Mouse (Mus musculus) liver, embryonic 13.5 days (tissue): ENCODE data around the gene Rab4a. TPM values are rescaled to one million over a fixed set of nuclear protein-coding genes. Genes with fewer than 3 reads are reported as not detected.

Source experiments
- ATAC-seq: fragments of 200-750 bp; cut with Nextera tagmentation; 2 replicates; pipeline ENCODE4 v1.8.0; 2017; ENCODE audit warnings: low read depth, mild to moderate bottlenecking, moderate number of reproducible peaks, moderate library complexity
- DNase-seq: peaks from one replicate; pipeline ENCODE4 v3.0.0; 2022
- H3K27ac ChIP-seq: fragments of 300-500 bp; sonication (generic); 2 replicates; pipeline ENCODE4 v1.5.1; 2015; ENCODE audit warnings: moderate library complexity, mild to moderate bottlenecking, inconsistent platforms
- H3K27me3 ChIP-seq: fragments of 300-500 bp; sonication (generic); 2 replicates; pipeline ENCODE4 v1.6.1; 2015; ENCODE audit warnings: mild to moderate bottlenecking, inconsistent platforms
- H3K36me3 ChIP-seq: fragments of 300-500 bp; sonication (generic); 2 replicates; pipeline ENCODE4 v1.6.1; 2015; ENCODE audit warnings: mild to moderate bottlenecking, inconsistent platforms
- H3K4me1 ChIP-seq: fragments of 300-500 bp; sonication (generic); replicated peaks from 2 replicates; pipeline ENCODE4 v1.6.1; 2015; ENCODE audit warnings: inconsistent platforms
- H3K4me2 ChIP-seq: fragments of 300-500 bp; sonication (generic); 2 replicates; pipeline ENCODE4 v1.6.1; 2015; ENCODE audit warnings: inconsistent platforms, mild to moderate bottlenecking, moderate library complexity
- H3K4me3 ChIP-seq: fragments of 300-500 bp; sonication (generic); replicated peaks from 2 replicates; pipeline ENCODE4 v1.5.1; 2015; ENCODE audit warnings: mild to moderate bottlenecking, inconsistent platforms
- H3K9ac ChIP-seq: fragments of 300-500 bp; sonication (generic); 2 replicates; pipeline ENCODE4 v1.6.1; 2015; ENCODE audit warnings: mild to moderate bottlenecking, inconsistent platforms
- H3K9me3 ChIP-seq: fragments of 300-500 bp; sonication (generic); replicated peaks from 2 replicates; pipeline ENCODE4 v1.6.1; 2016; ENCODE audit warnings: inconsistent platforms
- WGBS: fragments of 180-500 bp; shearing (Covaris S2); methylation state at CpG from one replicate; pipeline ENCODE4 v1.1.7; 2015; ENCODE audit not compliant: insufficient replicate concordance; 5-methylcytosine and 5-hydroxymethylcytosine counted together
- polyA plus RNA-seq: library from polyadenylated mRNA; unstranded; fragments of >200 nt; fragmentation: Nextera tagmentation; extraction: Ambion mirVana; gene quantifications from 2 replicates; pipeline ENCODE4 v1.2.1, GENCODE M21; 2015

Gene Rab4a
- polyA plus RNA-seq, 1 experiment from 2014 or later, result 30.8 TPM

DNA sequence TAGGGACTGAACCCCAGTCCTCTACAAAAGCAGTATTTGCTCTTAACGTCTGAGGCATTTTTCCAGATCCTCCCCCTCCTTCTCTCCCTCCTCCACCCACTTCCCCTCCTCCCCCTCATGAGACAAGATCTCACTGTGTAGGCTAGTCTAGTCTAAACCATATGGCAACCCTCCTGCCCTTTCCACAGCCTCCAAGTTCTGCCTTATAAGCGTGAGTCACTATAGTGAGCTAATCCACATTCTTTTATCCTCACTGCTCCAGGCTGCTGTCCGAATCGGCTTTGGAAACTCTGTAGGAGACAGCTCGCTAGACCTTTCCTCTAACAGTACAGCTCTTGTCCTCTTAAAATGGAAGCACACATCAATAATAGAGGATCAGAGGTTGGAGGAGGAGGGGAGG, 61.2 kb downstream of the Rab4a start:
- Histone ChIP-seq H3K4me1 (no peaks in the 10 kb centered on the region), H3K9ac (no peak overlapping the region), H3K36me3 (no peaks in the 10 kb centered on the region), H3K4me3 (no peak overlapping the region), H3K27me3 (peaks cover 41% of the 10 kb centered on the region), H3K27ac (no peak overlapping the region), H3K9me3 (no peaks in the 10 kb centered on the region), H3K4me2 (no peak overlapping the region)
- ATAC-seq (no peak), DNase-seq (no peak)
- 38% methylated on average over 5 of the region's 5 CpGs for WGBS

- no peak overlapping the region for H3K4me3 ChIP-seq
- no peak overlapping the region for H3K9ac ChIP-seq
- H3K9me3 ChIP-seq, result no peaks in the 10 kb centered on the region
- ATAC-seq (no peak), DNase-seq (no peak)
- no peaks in the 10 kb centered on the region for H3K4me1 ChIP-seq
- 69% methylated on average over 9 of the region's 9 CpGs for WGBS
- no peaks in the 10 kb centered on the region for H3K36me3 ChIP-seq
- H3K4me2 ChIP-seq, result no peak overlapping the region
- H3K27ac ChIP-seq, result no peak overlapping the region
- H3K27me3 ChIP-seq, result peaks cover 4% of the 10 kb centered on the region; the same call in 1 of the 2 replicates
These were observed 66.3 kb downstream of the Rab4a start for GRCm38 (mm10) chr8:123872048-123872447.

- H3K4me3 ChIP-seq, result no peak overlapping the region
- no peak overlapping the region for H3K9ac ChIP-seq
- no peak overlapping the region for H3K27ac ChIP-seq
- no peaks in the 10 kb centered on the region for H3K36me3 ChIP-seq
- no peak overlapping the region for H3K4me2 ChIP-seq
- no peaks in the 10 kb centered on the region for H3K4me1 ChIP-seq
- no peak for ATAC-seq
- no peaks in the 10 kb centered on the region for H3K9me3 ChIP-seq
- WGBS, result 57% methylated on average over 6 of the region's 6 CpGs
- DNase-seq, result no peak
- H3K27me3 ChIP-seq, result no peaks in the 10 kb centered on the region
These were observed 67.6 kb downstream of the Rab4a start for GRCm38 (mm10) chr8:123873364-123873763.

- no peak overlapping the region for H3K27ac ChIP-seq
- H3K36me3 ChIP-seq, result no peaks in the 10 kb centered on the region
- no peaks in the 10 kb centered on the region for H3K27me3 ChIP-seq
- no peak overlapping the region for H3K4me2 ChIP-seq
- H3K9me3 ChIP-seq, result no peaks in the 10 kb centered on the region
- no peak overlapping the region for H3K9ac ChIP-seq
- no peak for ATAC-seq
- H3K4me3 ChIP-seq, result no peak overlapping the region
- H3K4me1 ChIP-seq, result no peaks in the 10 kb centered on the region
- no peak for DNase-seq
- 68% methylated on average over 11 of the region's 11 CpGs for WGBS
These were observed 68.5 kb downstream of the Rab4a start for GRCm38 (mm10) chr8:123874324-123874723.

DNA sequence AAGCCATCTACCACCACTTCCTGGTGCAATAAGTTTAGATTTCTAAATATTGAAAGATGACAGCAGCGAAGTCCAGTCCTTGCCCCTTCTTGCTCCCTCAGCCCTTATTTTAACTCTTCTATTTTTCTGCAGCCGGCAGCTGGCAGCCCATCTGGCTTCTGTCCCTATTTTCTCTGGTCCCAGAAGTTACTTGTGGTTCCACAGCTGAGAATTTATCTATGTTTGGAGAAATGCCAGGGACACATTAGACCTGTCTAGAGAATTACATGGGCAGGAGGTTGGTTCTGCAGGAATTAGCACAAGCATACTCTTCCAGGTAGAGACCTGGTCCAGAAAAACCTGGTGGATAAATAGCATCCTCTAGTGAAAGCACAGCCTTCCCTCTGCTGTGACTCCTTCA, 72.1 kb downstream of the Rab4a start:
- Histone ChIP-seq H3K4me2 (no peak overlapping the region), H3K36me3 (no peaks in the 10 kb centered on the region), H3K4me3 (no peak overlapping the region), H3K9ac (no peak overlapping the region), H3K9me3 (no peaks in the 10 kb centered on the region), H3K27ac (no peak overlapping the region), H3K4me1 (no peaks in the 10 kb centered on the region), H3K27me3 (peaks cover 3% of the 10 kb centered on the region; the same call in 1 of the 2 replicates)
- ATAC-seq (no peak), DNase-seq (no peak)
- 59% methylated on average over 2 of the region's 2 CpGs for WGBS

GRCm38 (mm10) chr8:123880271-123880670, 74.5 kb downstream of the Rab4a start:
- H3K4me1 ChIP-seq, result no peaks in the 10 kb centered on the region

DNA sequence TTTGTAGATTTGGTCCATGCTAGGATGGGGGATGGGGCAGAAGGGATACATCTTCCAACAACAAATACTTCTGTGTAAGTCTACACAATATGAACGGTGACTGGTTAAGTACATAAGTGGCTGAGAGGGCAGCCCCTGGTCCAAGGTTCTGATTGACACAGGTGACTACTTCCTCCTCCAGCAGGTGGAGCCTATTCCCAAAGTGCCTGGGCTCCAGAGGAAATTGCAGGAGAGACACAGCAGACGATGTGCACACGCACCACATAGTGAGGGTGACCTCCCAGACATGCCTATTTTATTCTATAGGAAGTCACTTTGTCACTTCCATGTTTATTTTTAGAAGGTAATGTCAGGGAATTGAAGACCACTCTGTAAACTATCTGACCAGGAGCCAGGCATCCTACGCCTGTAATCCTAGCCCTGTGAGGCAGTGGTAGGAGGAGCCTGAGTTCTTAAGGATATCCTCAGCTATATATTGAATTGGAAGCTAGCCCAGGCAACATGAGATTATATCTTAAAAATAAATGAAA, 75.1 kb downstream of the Rab4a start:
- Histone ChIP-seq H3K27me3 (peaks cover 32% of the 10 kb centered on the region), H3K36me3 (no peaks in the 10 kb centered on the region), H3K9me3 (no peaks in the 10 kb centered on the region), H3K4me3 (no peak overlapping the region), H3K9ac (no peak overlapping the region), H3K4me2 (no peak overlapping the region), H3K27ac (no peak overlapping the region), H3K4me1 (no peaks in the 10 kb centered on the region)
- WGBS, result 34% methylated on average over 4 of the region's 4 CpGs
- ATAC-seq (no peak), DNase-seq (no peak)

More at GRCm38 (mm10) chr8:123880271-123880670, 74.5 kb downstream of the Rab4a start:
- Histone ChIP-seq H3K4me3 (no peak overlapping the region), H3K36me3 (no peaks in the 10 kb centered on the region), H3K9ac (no peak overlapping the region), H3K4me2 (no peak overlapping the region), H3K9me3 (no peaks in the 10 kb centered on the region), H3K27ac (no peak overlapping the region), H3K27me3 (peaks cover 26% of the 10 kb centered on the region)
- no peak for DNase-seq
- no peak for ATAC-seq
- 47% methylated on average over 10 of the region's 10 CpGs for WGBS

GRCm38 (mm10) chr8:123882412-123882811, 76.6 kb downstream of the Rab4a start:
- Histone ChIP-seq H3K9ac (no peak overlapping the region), H3K36me3 (no peaks in the 10 kb centered on the region), H3K9me3 (no peaks in the 10 kb centered on the region), H3K4me1 (no peaks in the 10 kb centered on the region), H3K4me2 (no peak overlapping the region), H3K27me3 (peaks cover 47% of the 10 kb centered on the region), H3K27ac (no peak overlapping the region), H3K4me3 (no peak overlapping the region)
- ATAC-seq, result no peak
- 58% methylated on average over 2 of the region's 2 CpGs for whole genome bisulfite sequencing
- DNase-seq, result no peak

DNA sequence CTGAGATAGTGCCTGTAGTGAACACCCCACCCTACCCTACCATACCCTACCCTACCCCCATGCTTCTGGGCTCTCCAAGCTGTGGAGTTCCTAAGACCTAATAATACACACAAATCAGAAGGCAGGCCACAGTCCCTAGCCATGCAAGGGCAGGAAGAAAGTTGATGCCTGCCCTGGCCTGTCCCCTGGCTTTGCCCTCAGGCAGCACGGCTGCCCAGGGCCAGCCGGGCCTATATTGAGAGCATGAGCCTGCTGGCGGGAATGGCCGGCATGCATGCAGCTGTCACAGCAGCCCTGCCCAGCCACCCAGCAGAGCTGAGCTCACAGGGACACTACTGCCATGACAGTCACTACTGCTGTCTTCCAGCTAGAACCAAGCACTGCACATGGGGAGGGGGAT, 77.3 kb downstream of the Rab4a start:
- no peak overlapping the region for H3K9ac ChIP-seq
- no peak overlapping the region for H3K4me3 ChIP-seq
- no peaks in the 10 kb centered on the region for H3K9me3 ChIP-seq
- H3K36me3 ChIP-seq, result no peaks in the 10 kb centered on the region
- peaks cover 48% of the 10 kb centered on the region for H3K27me3 ChIP-seq
- no peak overlapping the region for H3K4me2 ChIP-seq
- no peak overlapping the region for H3K27ac ChIP-seq
- 87% methylated on average over 4 of the region's 4 CpGs for WGBS
- ATAC-seq (no peak), DNase-seq (no peak)
- H3K4me1 ChIP-seq, result no peaks in the 10 kb centered on the region

Other genes starting within 250 kb of the Rab4a start
- gene Rhou, start 152.1 kb upstream of the Rab4a start, polyA plus RNA-seq, result 0.78 and 1.3 TPM in 2 replicates
- 2.3 and 2.7 TPM in 2 replicates for gene Ccsap, start 54.2 kb downstream of the Rab4a start, polyA plus RNA-seq
- 10.3 and 17.3 TPM in 2 replicates for gene Acta1, start 88.8 kb downstream of the Rab4a start, polyA plus RNA-seq
- gene Nup133, start 143.3 kb downstream of the Rab4a start, polyA plus RNA-seq, result 23.4 and 26.9 TPM in 2 replicates
- gene Abcb10, start 177.1 kb downstream of the Rab4a start, polyA plus RNA-seq, result 133 and 143 TPM in 2 replicates
- gene Taf5l, start 215.4 kb downstream of the Rab4a start, polyA plus RNA-seq, result 28.6 and 29.9 TPM in 2 replicates
- gene Urb2, start 215.5 kb downstream of the Rab4a start, polyA plus RNA-seq, result 2.5 and 4.0 TPM in 2 replicates